Mouse (Mus musculus): ENCODE data around the gene Hs3st3b1. TPM values are rescaled to one million over a fixed set of nuclear protein-coding genes. Genes with fewer than 3 reads are reported as not detected.

The Hs3st3b1 gene
- polyA plus RNA-seq, 1 experiment from 2014 or later = 25.7 TPM

DNA sequence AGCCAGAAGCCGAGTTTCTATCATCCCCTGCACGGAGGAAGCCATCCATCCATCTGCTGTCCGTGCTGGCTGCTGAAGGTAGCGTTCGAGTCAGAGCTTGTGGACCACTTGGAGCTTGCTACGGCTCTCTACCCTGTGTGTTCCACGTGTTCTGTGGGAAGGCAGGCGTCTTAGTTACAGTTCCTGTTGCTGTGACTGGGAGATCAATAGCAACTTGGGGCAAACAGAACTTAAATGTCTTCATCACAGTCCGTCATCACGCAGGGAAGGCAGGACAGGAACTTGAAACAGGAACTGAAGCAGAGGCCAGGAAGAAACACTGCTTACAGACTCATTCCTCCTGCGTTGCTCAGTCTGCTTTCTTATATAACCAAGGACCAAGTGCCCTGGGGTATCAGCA is 26.3 kb upstream of the Hs3st3b1 start:
- TF ChIP-seq CTCF (IDR thresholded peaks at IDR 0.05; ENCODE audit: low read depth) = no peak
- Histone ChIP-seq H3K4me2 (ENCODE audit: low read length) (no peak overlapping the region), H3K4me3 (replicated peaks; ENCODE audit: low read depth, low read length) (no peak overlapping the region), H3K36me3 (ENCODE audit: insufficient read depth, low read length) (no peaks in the 10 kb centered on the region), H3K9ac (ENCODE audit: low read depth, low read length) (no peak overlapping the region), H3K27ac (no peak overlapping the region), H3K4me1 (replicated peaks; ENCODE audit: insufficient read depth, low read length) (0 out of 2 replicates have a peak, but pooled peaks cover 4% of the 10 kb centered on the region), H3K9me3 (replicated peaks; ENCODE audit: low read length) (no peaks in the 10 kb centered on the region), H3K27me3 (ENCODE audit: insufficient read depth, low read length) (no peaks in the 10 kb centered on the region)
- DNase-seq (ENCODE audit: low spot score) = no peak
- no peak for ATAC-seq (replicated peaks; ENCODE audit: low FRiP score, low read depth)
- whole genome bisulfite sequencing = 90% methylated on average over 11 of the region's 11 CpGs

DNA sequence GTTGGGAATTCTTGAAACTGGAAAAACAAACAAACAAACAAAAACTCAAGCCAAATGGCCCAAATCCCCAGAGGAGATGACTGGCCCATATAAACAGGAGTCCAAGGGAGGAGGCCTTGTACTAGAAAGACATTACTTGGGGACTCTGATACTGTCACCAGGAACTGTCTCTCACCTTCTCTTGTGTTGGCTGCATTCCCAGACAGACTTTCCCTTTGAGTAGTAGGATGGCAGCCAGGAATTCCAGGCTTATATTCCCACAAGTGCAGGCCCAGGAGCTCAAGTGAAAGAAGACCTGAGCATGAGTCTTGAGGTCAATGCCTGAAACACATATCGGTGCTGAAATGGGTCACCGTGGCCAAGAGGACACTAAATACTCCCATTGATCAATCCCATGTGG is 24.9 kb upstream of the Hs3st3b1 start:
- no peak overlapping the region for H3K9ac ChIP-seq (ENCODE audit: low read depth, low read length)
- H3K9me3 ChIP-seq (replicated peaks; ENCODE audit: low read length) = no peaks in the 10 kb centered on the region
- no peaks in the 10 kb centered on the region for H3K36me3 ChIP-seq (ENCODE audit: insufficient read depth, low read length)
- no peak overlapping the region for H3K4me2 ChIP-seq (ENCODE audit: low read length)
- H3K27me3 ChIP-seq (ENCODE audit: insufficient read depth, low read length) = no peaks in the 10 kb centered on the region
- no peak overlapping the region for H3K4me3 ChIP-seq (replicated peaks; ENCODE audit: low read depth, low read length)
- no peaks in the 10 kb centered on the region for H3K4me1 ChIP-seq (replicated peaks; ENCODE audit: insufficient read depth, low read length)
- WGBS = 85% methylated on average over 2 of the region's 2 CpGs
- no peak for TF ChIP-seq CTCF (IDR thresholded peaks at IDR 0.05; ENCODE audit: low read depth)
- ATAC-seq (replicated peaks; ENCODE audit: low FRiP score, low read depth) (no peak), DNase-seq (ENCODE audit: low spot score) (no peak)
- H3K27ac ChIP-seq = no peak overlapping the region

DNA sequence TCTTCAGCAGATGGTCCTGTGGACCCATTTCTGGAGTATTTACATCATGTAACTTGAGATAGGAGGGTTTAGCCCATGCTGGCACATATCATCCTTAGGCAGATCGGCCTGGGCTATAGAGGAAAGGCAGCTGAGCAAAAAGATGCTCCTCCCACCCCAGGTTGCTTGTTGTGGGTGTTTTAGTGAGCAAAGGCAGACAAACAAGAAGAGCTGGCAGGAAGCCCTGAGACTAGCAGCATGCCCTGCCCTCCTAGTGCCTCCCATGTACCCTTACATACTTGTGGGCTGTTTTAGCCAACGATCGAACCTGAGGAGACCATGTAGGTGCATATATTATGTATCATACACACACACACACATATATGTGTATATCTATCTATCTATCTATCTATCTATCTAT is 21.9 kb upstream of the Hs3st3b1 start:
- Histone ChIP-seq H3K4me3 (replicated peaks; ENCODE audit: low read depth, low read length) (no peak overlapping the region), H3K9ac (ENCODE audit: low read depth, low read length) (no peak overlapping the region), H3K4me1 (replicated peaks; ENCODE audit: insufficient read depth, low read length) (no peaks in the 10 kb centered on the region), H3K27ac (no peak overlapping the region), H3K4me2 (ENCODE audit: low read length) (no peak overlapping the region), H3K9me3 (replicated peaks; ENCODE audit: low read length) (no peaks in the 10 kb centered on the region), H3K36me3 (ENCODE audit: insufficient read depth, low read length) (no peaks in the 10 kb centered on the region), H3K27me3 (ENCODE audit: insufficient read depth, low read length) (no peaks in the 10 kb centered on the region)
- DNase-seq (ENCODE audit: low spot score) = no peak
- no peak for TF ChIP-seq CTCF (IDR thresholded peaks at IDR 0.05; ENCODE audit: low read depth)
- WGBS = 81% methylated on average over 3 of the region's 3 CpGs
- ATAC-seq (replicated peaks; ENCODE audit: low FRiP score, low read depth) = no peak

- no peak overlapping the region for H3K9ac ChIP-seq (ENCODE audit: low read depth, low read length)
- H3K27me3 ChIP-seq (ENCODE audit: insufficient read depth, low read length) = no peaks in the 10 kb centered on the region
- DNase-seq (ENCODE audit: low spot score) = no peak
- H3K4me2 ChIP-seq (ENCODE audit: low read length) = no peak overlapping the region
- no peaks in the 10 kb centered on the region for H3K9me3 ChIP-seq (replicated peaks; ENCODE audit: low read length)
- no peak for ATAC-seq (replicated peaks; ENCODE audit: low FRiP score, low read depth)
- no peaks in the 10 kb centered on the region for H3K36me3 ChIP-seq (ENCODE audit: insufficient read depth, low read length)
- no peak for TF ChIP-seq CTCF (IDR thresholded peaks at IDR 0.05; ENCODE audit: low read depth)
- no peak overlapping the region for H3K4me3 ChIP-seq (replicated peaks; ENCODE audit: low read depth, low read length)
- H3K27ac ChIP-seq = no peak overlapping the region
- WGBS = 89% methylated on average over 13 of the region's 13 CpGs
- H3K4me1 ChIP-seq (replicated peaks; ENCODE audit: insufficient read depth, low read length) = no peaks in the 10 kb centered on the region
Measured at GRCm38 (mm10) chr11:63943268-63943890, 21.3 kb upstream of the Hs3st3b1 start.

DNA sequence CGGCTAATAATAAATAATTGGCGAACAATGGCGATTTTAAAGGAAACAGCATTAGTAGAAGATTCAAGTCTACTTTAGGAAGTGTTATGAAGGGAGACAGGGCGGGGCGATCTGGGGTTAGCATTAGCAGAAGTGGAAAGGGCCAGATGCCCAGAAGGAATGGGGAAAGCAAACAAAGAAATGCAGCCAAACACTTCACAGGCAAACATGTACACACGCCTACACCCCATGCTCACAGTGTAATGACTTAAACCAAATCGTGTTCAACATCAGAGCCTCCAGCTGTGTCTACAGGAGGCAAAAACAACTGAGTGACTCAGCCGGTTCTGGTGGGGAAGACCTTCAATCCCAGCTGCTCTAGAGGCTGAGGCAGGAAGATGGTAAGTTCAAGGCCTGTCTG is 20.1 kb upstream of the Hs3st3b1 start:
- Histone ChIP-seq H3K4me2 (ENCODE audit: low read length) (no peak overlapping the region), H3K36me3 (ENCODE audit: insufficient read depth, low read length) (no peaks in the 10 kb centered on the region), H3K9ac (ENCODE audit: low read depth, low read length) (no peak overlapping the region), H3K9me3 (replicated peaks; ENCODE audit: low read length) (no peaks in the 10 kb centered on the region), H3K4me1 (replicated peaks; ENCODE audit: insufficient read depth, low read length) (no peaks in the 10 kb centered on the region), H3K27ac (no peak overlapping the region), H3K4me3 (replicated peaks; ENCODE audit: low read depth, low read length) (no peak overlapping the region), H3K27me3 (ENCODE audit: insufficient read depth, low read length) (no peaks in the 10 kb centered on the region)
- 76% methylated on average over 8 of the region's 8 CpGs for WGBS
- no peak for ATAC-seq (replicated peaks; ENCODE audit: low FRiP score, low read depth)
- no peak for DNase-seq (ENCODE audit: low spot score)
- TF ChIP-seq CTCF (IDR thresholded peaks at IDR 0.05; ENCODE audit: low read depth) = no peak

- WGBS = 65% methylated on average over 3 of the region's 3 CpGs
- no peaks in the 10 kb centered on the region for H3K36me3 ChIP-seq (ENCODE audit: insufficient read depth, low read length)
- no peak for ATAC-seq (replicated peaks; ENCODE audit: low FRiP score, low read depth)
Measured at GRCm38 (mm10) chr11:63936641-63937040, 14.6 kb upstream of the Hs3st3b1 start.

GRCm38 (mm10) chr11:63926901-63927300 is 4.8 kb upstream of the Hs3st3b1 start:
- Histone ChIP-seq H3K27ac (no peak overlapping the region), H3K27me3 (ENCODE audit: insufficient read depth, low read length) (peaks cover 12% of the 10 kb centered on the region; the same call in 1 of the 2 replicates), H3K9me3 (replicated peaks; ENCODE audit: low read length) (no peaks in the 10 kb centered on the region), H3K4me1 (replicated peaks; ENCODE audit: insufficient read depth, low read length) (peaks cover 18% of the 10 kb centered on the region; the same call in 1 of the 2 replicates), H3K4me3 (replicated peaks; ENCODE audit: low read depth, low read length) (no peak overlapping the region), H3K4me2 (ENCODE audit: low read length) (no peak overlapping the region), H3K36me3 (ENCODE audit: insufficient read depth, low read length) (no peaks in the 10 kb centered on the region), H3K9ac (ENCODE audit: low read depth, low read length) (no peak overlapping the region)
- DNase-seq (ENCODE audit: low spot score) = no peak
- no peak for TF ChIP-seq CTCF (IDR thresholded peaks at IDR 0.05; ENCODE audit: low read depth)
- WGBS = 94% methylated on average over 6 of the region's 6 CpGs
- no peak for ATAC-seq (replicated peaks; ENCODE audit: low FRiP score, low read depth)

More at GRCm38 (mm10) chr11:63936641-63937040, 14.6 kb upstream of the Hs3st3b1 start:
- Histone ChIP-seq H3K27ac (no peak overlapping the region), H3K9me3 (replicated peaks; ENCODE audit: low read length) (no peaks in the 10 kb centered on the region), H3K4me2 (ENCODE audit: low read length) (no peak overlapping the region), H3K27me3 (ENCODE audit: insufficient read depth, low read length) (no peaks in the 10 kb centered on the region), H3K4me1 (replicated peaks; ENCODE audit: insufficient read depth, low read length) (no peaks in the 10 kb centered on the region), H3K9ac (ENCODE audit: low read depth, low read length) (no peak overlapping the region), H3K4me3 (replicated peaks; ENCODE audit: low read depth, low read length) (no peak overlapping the region)
- TF ChIP-seq CTCF (IDR thresholded peaks at IDR 0.05; ENCODE audit: low read depth) = no peak
- DNase-seq (ENCODE audit: low spot score) = no peak
